Mouse (Mus musculus) G1E (cell line): ENCODE data around the gene Rnd1. TPM values are rescaled to one million over a fixed set of nuclear protein-coding genes. Genes with fewer than 3 reads are reported as not detected.
A peak's percentile ranks its signal among the peaks of the same experiment; 100 is the strongest.

ENCODE experiments used
- ATAC-seq: 2 replicates; pipeline ENCODE4 v1.8.0; 2016; ENCODE audit warnings: mild to moderate bottlenecking; ENCODE audit not compliant: insufficient number of reproducible peaks, poor library complexity, low FRiP score, severe bottlenecking; ENCODE audit errors: extremely low read depth
- DNase-seq: peaks from one replicate; pipeline ENCODE4 v3.0.0; 2012; ENCODE audit warnings: low spot score
- H3K27me3 ChIP-seq: 2 replicates; pipeline ENCODE4 v1.6.1; 2012; ENCODE audit warnings: mild to moderate bottlenecking, low read length, inconsistent platforms; ENCODE audit not compliant: insufficient read depth
- H3K36me3 ChIP-seq: replicated peaks from 2 replicates; pipeline ENCODE3; 2012; ENCODE audit warnings: mild to moderate bottlenecking, inconsistent platforms
- H3K4me1 ChIP-seq: 2 replicates; pipeline ENCODE4 v1.6.1; 2012; ENCODE audit warnings: low read depth, low read length, inconsistent platforms, mixed read lengths; ENCODE audit not compliant: insufficient read depth
- H3K4me3 ChIP-seq: 2 replicates; pipeline ENCODE4 v1.5.1; 2012; ENCODE audit warnings: low read depth, mild to moderate bottlenecking, inconsistent platforms, low read length, moderate library complexity, mixed read lengths
- H3K9me3 ChIP-seq: replicated peaks from 2 replicates; pipeline ENCODE4 v1.6.1; 2012; ENCODE audit warnings: inconsistent platforms
- CTCF ChIP-seq: IDR thresholded peaks from 2 replicates; pipeline ENCODE4 v1.5.1; 2012; ENCODE audit warnings: low read depth, low read length, inconsistent platforms, mixed read lengths
- GATA1 ChIP-seq: IDR thresholded peaks from 2 replicates; pipeline ENCODE4 v1.6.1; 2012; ENCODE audit warnings: borderline replicate concordance, low read length, inconsistent platforms, mixed read lengths
- GATA2 ChIP-seq: IDR thresholded peaks from 2 replicates; pipeline ENCODE4 v1.6.1; 2012; ENCODE audit warnings: low read depth, low read length, inconsistent platforms, borderline replicate concordance
- POLR2AphosphoS5 ChIP-seq: IDR thresholded peaks from 2 replicates; pipeline ENCODE4 v1.6.1; 2012; ENCODE audit warnings: low read depth, low read length, inconsistent platforms; ENCODE audit not compliant: insufficient replicate concordance
- TAL1 ChIP-seq: conservative IDR thresholded peaks from 2 replicates; pipeline ENCODE4 v1.6.1; 2012; ENCODE audit warnings: low read depth, low read length, inconsistent platforms, mixed read lengths
- polyA plus RNA-seq: library from polyadenylated mRNA; stranded (reverse); fragments of >175 nt; gene quantifications from 2 replicates; pipeline ENCODE4 v1.2.3, GENCODE M21; 2012
- total RNA-seq, 2 experiments: library from RNA; stranded (forward) in 1 of 2; stranded (reverse) in 1 of 2; fragments of 200-1000 nt in 1 of 2; fragments of >200 nt in 1 of 2; fragmentation: Nextera tagmentation in 1 of 2; gene quantifications; 2 replicates each; pipeline ENCODE4 v1.2.3; 2014 to 2017

Gene Rnd1
- total and polyA plus RNA-seq, 3 experiments, result 1.1 to 3.2 (median 1.2) TPM

DNA sequence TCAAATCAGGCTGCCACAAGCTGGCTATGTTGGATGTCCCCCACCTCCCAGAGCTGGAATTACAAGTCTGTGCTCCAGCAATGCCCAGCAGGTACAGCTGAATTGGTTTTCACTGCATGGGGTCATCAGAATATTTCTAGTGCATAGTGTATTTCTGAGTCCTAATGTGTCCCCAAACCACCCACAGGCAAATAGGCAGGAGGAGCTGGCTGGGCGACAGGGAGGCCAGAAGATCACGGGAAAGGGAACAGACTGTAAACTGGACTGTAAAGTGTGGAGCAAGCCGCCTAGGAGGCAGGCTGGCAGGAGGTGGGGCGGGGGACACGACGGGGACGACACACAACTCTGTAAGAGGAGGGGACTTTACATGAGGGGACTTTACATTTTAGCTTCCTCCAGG is 55.1 kb downstream of the Rnd1 start:
- DNase-seq (no peak), ATAC-seq (no peak)
- TF ChIP-seq GATA2, result no peak
- no peak for TF ChIP-seq POLR2AphosphoS5
- Histone ChIP-seq H3K9me3 (no peaks in the 10 kb centered on the region), H3K27me3 (peaks cover 64% of the 10 kb centered on the region), H3K36me3 (no peaks in the 10 kb centered on the region), H3K4me1 (peaks cover 6% of the 10 kb centered on the region; the same call in 1 of the 2 replicates), H3K4me3 (no peak overlapping the region)

- peak; percentile 43 for DNase-seq
- Histone ChIP-seq H3K9me3 (peaks cover 4% of the 10 kb centered on the region), H3K4me3 (no peak overlapping the region), H3K36me3 (no peaks in the 10 kb centered on the region), H3K27me3 (peaks cover 45% of the 10 kb centered on the region), H3K4me1 (peaks cover 3% of the 10 kb centered on the region; the same call in 1 of the 2 replicates)
- no peak for ATAC-seq
- TF ChIP-seq GATA2 (no peak), CTCF (peak; percentile 64)
Measured at GRCm38 (mm10) chr15:98617176-98617537, 60.1 kb downstream of the Rnd1 start.

DNA sequence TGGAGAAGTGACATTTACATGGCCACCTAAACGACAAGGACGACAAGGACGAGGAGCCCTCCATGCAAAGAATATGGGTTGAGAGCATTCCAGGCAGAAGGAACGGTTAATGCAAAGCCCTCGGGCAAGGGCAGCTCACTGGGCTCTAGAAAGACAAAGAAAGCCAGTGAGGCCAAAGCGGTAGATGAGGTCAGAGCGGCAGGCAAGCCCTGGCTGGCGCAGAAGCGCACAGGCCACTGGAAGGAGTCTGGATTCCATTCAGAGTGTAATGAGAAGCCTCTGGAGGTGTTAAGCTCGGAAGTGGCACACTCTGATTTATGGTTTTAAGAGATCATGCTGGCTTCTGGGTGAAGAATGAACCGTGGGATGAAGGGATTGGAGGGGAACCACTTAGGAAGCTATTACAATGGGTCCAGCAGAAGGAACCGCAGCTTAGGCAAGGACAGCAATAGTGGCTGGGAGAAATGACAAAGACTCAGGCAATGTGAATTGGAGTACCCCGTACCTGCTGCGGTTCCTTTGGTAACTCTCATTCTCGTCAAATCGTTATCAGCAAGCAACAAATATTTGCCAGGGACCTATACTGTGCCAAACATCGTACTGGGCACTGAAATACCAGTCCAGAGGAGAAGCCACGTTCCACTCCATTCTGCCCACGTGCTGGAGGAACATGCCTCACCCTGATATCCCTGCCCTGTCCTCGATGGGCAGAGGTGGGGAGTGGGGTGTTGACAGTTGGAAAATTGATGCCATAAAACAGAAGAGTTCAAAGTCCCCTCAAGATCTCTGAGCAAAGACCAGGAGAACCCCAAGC is 60.7 kb downstream of the Rnd1 start:
- TF ChIP-seq GATA1, result no peak
- no peak for DNase-seq
- H3K4me1 ChIP-seq, result peaks cover 3% of the 10 kb centered on the region; the same call in 1 of the 2 replicates
- no peaks in the 10 kb centered on the region for H3K36me3 ChIP-seq
- no peak for ATAC-seq
- peaks cover 42% of the 10 kb centered on the region for H3K27me3 ChIP-seq
- H3K4me3 ChIP-seq, result no peak overlapping the region
- peaks cover 5% of the 10 kb centered on the region for H3K9me3 ChIP-seq

GRCm38 (mm10) chr15:98615751-98616150 is 61.5 kb downstream of the Rnd1 start:
- peaks cover 39% of the 10 kb centered on the region for H3K27me3 ChIP-seq
- no peak overlapping the region for H3K4me3 ChIP-seq
- H3K36me3 ChIP-seq, result no peaks in the 10 kb centered on the region
- ATAC-seq (no peak), DNase-seq (no peak)
- TF ChIP-seq GATA2 (no peak), GATA1 (no peak), TAL1 (no peak), CTCF (no peak), POLR2AphosphoS5 (no peak)
- H3K9me3 ChIP-seq, result peaks cover 5% of the 10 kb centered on the region
- peaks cover 3% of the 10 kb centered on the region; the same call in 1 of the 2 replicates for H3K4me1 ChIP-seq

DNA sequence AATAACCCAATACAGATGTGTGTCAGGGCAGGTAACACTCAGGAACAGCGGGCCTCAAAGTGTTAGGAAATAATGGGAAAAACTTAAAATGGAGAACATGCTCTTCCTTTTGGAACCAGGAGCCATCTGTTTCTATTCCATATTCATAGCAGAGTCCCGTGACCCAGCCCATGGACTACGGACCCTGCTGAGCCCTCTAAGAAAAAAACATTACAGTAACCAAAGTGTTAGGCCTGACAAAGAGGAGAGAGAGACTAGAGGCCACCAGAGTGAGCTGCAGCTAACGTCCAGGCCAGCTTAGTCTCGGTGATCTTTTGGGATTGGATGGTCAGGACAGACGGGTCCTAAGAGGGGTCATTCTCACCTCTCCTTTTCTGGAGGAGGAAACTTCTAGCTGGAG is 62.3 kb downstream of the Rnd1 start:
- H3K27me3 ChIP-seq, result peaks cover 38% of the 10 kb centered on the region
- H3K36me3 ChIP-seq, result no peaks in the 10 kb centered on the region
- peaks cover 5% of the 10 kb centered on the region for H3K9me3 ChIP-seq
- ATAC-seq (no peak), DNase-seq (no peak)
- H3K4me1 ChIP-seq, result peaks cover 3% of the 10 kb centered on the region; the same call in 1 of the 2 replicates
- H3K4me3 ChIP-seq, result no peak overlapping the region
- TF ChIP-seq TAL1 (no peak), GATA2 (no peak), GATA1 (no peak), POLR2AphosphoS5 (no peak), CTCF (no peak)

GRCm38 (mm10) chr15:98614551-98614950 is 62.7 kb downstream of the Rnd1 start:
- peaks cover 5% of the 10 kb centered on the region for H3K9me3 ChIP-seq
- ATAC-seq (no peak), DNase-seq (no peak)
- TF ChIP-seq POLR2AphosphoS5 (no peak), CTCF (no peak), GATA1 (no peak), TAL1 (no peak), GATA2 (no peak)
- peaks cover 3% of the 10 kb centered on the region; the same call in 1 of the 2 replicates for H3K4me1 ChIP-seq
- H3K4me3 ChIP-seq, result no peak overlapping the region
- H3K36me3 ChIP-seq, result no peaks in the 10 kb centered on the region
- H3K27me3 ChIP-seq, result peaks cover 39% of the 10 kb centered on the region

Other genes starting within 250 kb of the Rnd1 start
Only the 20 nearest of the 22 such genes appear.
- not detected in 2 replicates for gene Olfr281, start 224.9 kb downstream of the Rnd1 start, total RNA-seq (2014; fragmentation: Nextera tagmentation)
- 0.11 and 0.17 TPM in 2 replicates for gene Olfr281, start 224.9 kb downstream of the Rnd1 start, total RNA-seq (2017)
- not detected in 2 replicates for gene Olfr281, start 224.9 kb downstream of the Rnd1 start, polyA plus RNA-seq
- not detected in 2 replicates for gene OR5BS1P, start 207.6 kb downstream of the Rnd1 start, total RNA-seq (2014; fragmentation: Nextera tagmentation)
- gene OR5BS1P, start 207.6 kb downstream of the Rnd1 start, total RNA-seq (2017), result 0.06 and 0.11 TPM in 2 replicates
- gene OR5BS1P, start 207.6 kb downstream of the Rnd1 start, polyA plus RNA-seq, result not detected in 2 replicates
- not detected in 2 replicates for gene Lalba, start 194.7 kb downstream of the Rnd1 start, total RNA-seq (2014; fragmentation: Nextera tagmentation)
- not detected in 2 replicates for gene Lalba, start 194.7 kb downstream of the Rnd1 start, total RNA-seq (2017)
- not detected in 2 replicates for gene Lalba, start 194.7 kb downstream of the Rnd1 start, polyA plus RNA-seq
- gene Olfr279, start 185.1 kb downstream of the Rnd1 start, total RNA-seq (2014; fragmentation: Nextera tagmentation), result not detected in 2 replicates
- 0.11 and 0.17 TPM in 2 replicates for gene Olfr279, start 185.1 kb downstream of the Rnd1 start, total RNA-seq (2017)
- not detected in 2 replicates for gene Olfr279, start 185.1 kb downstream of the Rnd1 start, polyA plus RNA-seq
- 26.9 and 39.8 TPM in 2 replicates for gene Kansl2, start 143.2 kb downstream of the Rnd1 start, total RNA-seq (2014; fragmentation: Nextera tagmentation)
- 49.1 and 50.4 TPM in 2 replicates for gene Kansl2, start 143.2 kb downstream of the Rnd1 start, total RNA-seq (2017)
- 44.3 and 52.5 TPM in 2 replicates for gene Kansl2, start 143.2 kb downstream of the Rnd1 start, polyA plus RNA-seq
- 76.1 and 84.6 TPM in 2 replicates for gene Ccnt1, start 106.5 kb downstream of the Rnd1 start, total RNA-seq (2014; fragmentation: Nextera tagmentation)
- 74.6 and 78.2 TPM in 2 replicates for gene Ccnt1, start 106.5 kb downstream of the Rnd1 start, total RNA-seq (2017)
- gene Ccnt1, start 106.5 kb downstream of the Rnd1 start, polyA plus RNA-seq, result 5.7 and 6.4 TPM in 2 replicates
- gene 4930415O20Rik, start 106.5 kb downstream of the Rnd1 start, total RNA-seq (2014; fragmentation: Nextera tagmentation), result not detected in 2 replicates
- gene 4930415O20Rik, start 106.5 kb downstream of the Rnd1 start, total RNA-seq (2017), result not detected in 2 replicates
- not detected in 2 replicates for gene 4930415O20Rik, start 106.5 kb downstream of the Rnd1 start, polyA plus RNA-seq
- gene Adcy6, start 67.4 kb downstream of the Rnd1 start, total RNA-seq (2014; fragmentation: Nextera tagmentation), result 5.0 TPM in 1 of 2 replicates, not detected in the other
- 0.22 TPM in 1 of 2 replicates, not detected in the other for gene Adcy6, start 67.4 kb downstream of the Rnd1 start, total RNA-seq (2017)
- gene Adcy6, start 67.4 kb downstream of the Rnd1 start, polyA plus RNA-seq, result not detected in 2 replicates
- gene Cacnb3, start 46.6 kb downstream of the Rnd1 start, total RNA-seq (2014; fragmentation: Nextera tagmentation), result 0.29 TPM in 1 of 2 replicates, not detected in the other
- 0.12 and 0.22 TPM in 2 replicates for gene Cacnb3, start 46.6 kb downstream of the Rnd1 start, total RNA-seq (2017)
- 0.14 and 0.22 TPM in 2 replicates for gene Cacnb3, start 46.6 kb downstream of the Rnd1 start, polyA plus RNA-seq
- gene Ddx23, start 14.6 kb downstream of the Rnd1 start, total RNA-seq (2014; fragmentation: Nextera tagmentation), result 61.4 and 66.6 TPM in 2 replicates
- 101 and 154 TPM in 2 replicates for gene Ddx23, start 14.6 kb downstream of the Rnd1 start, total RNA-seq (2017)
- 100 and 112 TPM in 2 replicates for gene Ddx23, start 14.6 kb downstream of the Rnd1 start, polyA plus RNA-seq
- 1.0 TPM in 1 of 2 replicates, not detected in the other for gene Ccdc65, start 30.7 kb upstream of the Rnd1 start, total RNA-seq (2014; fragmentation: Nextera tagmentation)
- 0.06 and 0.60 TPM in 2 replicates for gene Ccdc65, start 30.7 kb upstream of the Rnd1 start, total RNA-seq (2017)
- gene Ccdc65, start 30.7 kb upstream of the Rnd1 start, polyA plus RNA-seq, result not detected in 2 replicates
- 11.5 and 14.1 TPM in 2 replicates for gene Fkbp11, start 50.7 kb upstream of the Rnd1 start, total RNA-seq (2014; fragmentation: Nextera tagmentation)
- 6.2 and 6.7 TPM in 2 replicates for gene Fkbp11, start 50.7 kb upstream of the Rnd1 start, total RNA-seq (2017)
- gene Fkbp11, start 50.7 kb upstream of the Rnd1 start, polyA plus RNA-seq, result 20.2 and 23.8 TPM in 2 replicates
- 60.9 and 65.0 TPM in 2 replicates for gene Arf3, start 85.8 kb upstream of the Rnd1 start, total RNA-seq (2014; fragmentation: Nextera tagmentation)
- 37.9 and 41.6 TPM in 2 replicates for gene Arf3, start 85.8 kb upstream of the Rnd1 start, total RNA-seq (2017)
- gene Arf3, start 85.8 kb upstream of the Rnd1 start, polyA plus RNA-seq, result 55.4 and 58.2 TPM in 2 replicates
- gene Wnt10b, start 100.7 kb upstream of the Rnd1 start, total RNA-seq (2014; fragmentation: Nextera tagmentation), result not detected in 2 replicates
- gene Wnt10b, start 100.7 kb upstream of the Rnd1 start, total RNA-seq (2017), result 0.27 TPM in 1 of 2 replicates, not detected in the other
- gene Wnt10b, start 100.7 kb upstream of the Rnd1 start, polyA plus RNA-seq, result 0.05 and 0.09 TPM in 2 replicates
- not detected in 2 replicates for gene Wnt1, start 112.4 kb upstream of the Rnd1 start, total RNA-seq (2014; fragmentation: Nextera tagmentation)
- not detected in 2 replicates for gene Wnt1, start 112.4 kb upstream of the Rnd1 start, total RNA-seq (2017)
- gene Wnt1, start 112.4 kb upstream of the Rnd1 start, polyA plus RNA-seq, result not detected in 2 replicates
- not detected in 2 replicates for gene Ddn, start 132.0 kb upstream of the Rnd1 start, total RNA-seq (2014; fragmentation: Nextera tagmentation)
- gene Ddn, start 132.0 kb upstream of the Rnd1 start, total RNA-seq (2017), result 0.17 and 0.22 TPM in 2 replicates
- 0.07 and 0.08 TPM in 2 replicates for gene Ddn, start 132.0 kb upstream of the Rnd1 start, polyA plus RNA-seq
- gene Prkag1, start 154.1 kb upstream of the Rnd1 start, total RNA-seq (2014; fragmentation: Nextera tagmentation), result 62.8 and 72.4 TPM in 2 replicates
- 114 and 150 TPM in 2 replicates for gene Prkag1, start 154.1 kb upstream of the Rnd1 start, total RNA-seq (2017)
- gene Prkag1, start 154.1 kb upstream of the Rnd1 start, polyA plus RNA-seq, result 106 and 142 TPM in 2 replicates
- 141 and 150 TPM in 2 replicates for gene Kmt2d, start 193.7 kb upstream of the Rnd1 start, total RNA-seq (2014; fragmentation: Nextera tagmentation)
- gene Kmt2d, start 193.7 kb upstream of the Rnd1 start, total RNA-seq (2017), result 22.1 and 27.0 TPM in 2 replicates
- gene Kmt2d, start 193.7 kb upstream of the Rnd1 start, polyA plus RNA-seq, result 42.8 and 57.8 TPM in 2 replicates
- 5.2 and 8.4 TPM in 2 replicates for gene Rhebl1, start 217.1 kb upstream of the Rnd1 start, total RNA-seq (2014; fragmentation: Nextera tagmentation)
- 7.8 and 8.0 TPM in 2 replicates for gene Rhebl1, start 217.1 kb upstream of the Rnd1 start, total RNA-seq (2017)
- 2.7 and 2.9 TPM in 2 replicates for gene Rhebl1, start 217.1 kb upstream of the Rnd1 start, polyA plus RNA-seq
- gene Dhh, start 221.1 kb upstream of the Rnd1 start, total RNA-seq (2014; fragmentation: Nextera tagmentation), result not detected in 2 replicates
- 0.05 and 0.06 TPM in 2 replicates for gene Dhh, start 221.1 kb upstream of the Rnd1 start, total RNA-seq (2017)
- not detected in 2 replicates for gene Dhh, start 221.1 kb upstream of the Rnd1 start, polyA plus RNA-seq